ENCODE assay signal across 8 mouse cellular contexts in the genomic region with DNA sequence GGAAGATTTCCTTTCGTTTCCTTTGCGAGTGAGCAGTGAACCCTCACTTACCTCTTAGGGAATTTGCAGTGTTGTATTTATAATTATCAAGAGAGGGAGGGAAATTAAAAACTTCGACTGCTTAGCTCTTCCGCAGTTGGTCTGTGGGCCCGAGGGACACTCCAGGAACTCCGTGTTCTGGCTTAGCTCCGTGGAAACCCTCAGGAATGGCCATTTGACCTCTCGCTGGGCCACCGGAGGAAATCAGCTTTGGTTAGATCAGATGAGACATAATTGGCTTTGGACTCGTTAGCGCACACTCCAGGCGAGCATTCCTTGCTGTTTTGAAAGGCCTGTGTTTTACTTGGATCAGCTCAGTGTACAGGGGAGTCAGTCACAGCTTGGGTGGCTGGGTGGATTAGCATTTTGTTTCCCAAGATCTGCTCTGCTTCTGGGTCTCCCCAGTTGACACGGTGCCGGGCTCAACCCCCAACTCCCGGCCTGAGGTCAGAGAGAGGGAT.
A peak's percentile ranks its signal among the peaks of the same experiment; 100 is the strongest.
DNase-seq lines count a peak whose midpoint lies in the region; ATAC-seq lines count a peak whose summit lies in the region.

No protein-coding gene starts in this region.

- H3K9me3 ChIP-seq in hindbrain, embryonic 16.5 days (ENCODE audit: control insufficient read depth, low read length): no peaks in the 10 kb centered on the region
- no peaks in the 10 kb centered on the region for H3K9me3 ChIP-seq in limb, embryonic 15.5 days
- no peaks in the 10 kb centered on the region for H3K9me3 ChIP-seq in neural tube, embryonic 14.5 days (ENCODE audit: control insufficient read depth, low read length)

- ATAC-seq in hindbrain, embryonic 16.5 days: peak; percentile 62
- ATAC-seq in limb, embryonic 15.5 days (ENCODE audit: insufficient number of reproducible peaks, low FRiP score, low TSS enrichment, low read depth): no peak; the same call in 1 of the 2 replicates
- ATAC-seq in neural tube, embryonic 14.5 days (ENCODE audit: low read depth): peak; percentile 22; the same call in 1 of the 2 replicates
- ATAC-seq in monocyte, adult 5-6 weeks (replicated peaks; ENCODE audit: insufficient number of reproducible peaks, low FRiP score, low TSS enrichment, poor library complexity, severe bottlenecking): no peak

- intact Hi-C loops in gastrocnemius, postnatal 14 days (cut with DNase I; ENCODE audit: low total_unique reads): loop anchor here (2.0 kb wide), 1 partner anchor 196 kb away; no protein-coding TSS in a partner anchor

- DNase-seq in adrenal gland, adult 2 months: peak; percentile 10
- no peak for DNase-seq in adrenal gland, postnatal 25 days
- DNase-seq in adrenal gland, postnatal 14 days: peak; percentile 38
- DNase-seq in gastrocnemius, postnatal 14 days: peak; percentile 16

- H3K27ac ChIP-seq in hindbrain, embryonic 16.5 days (ENCODE audit: low read depth, low read length): no peak overlapping the region
- H3K27ac ChIP-seq in limb, embryonic 15.5 days: no peak overlapping the region
- no peak overlapping the region for H3K27ac ChIP-seq in neural tube, embryonic 14.5 days (ENCODE audit: low read depth, low read length)

- peaks cover 5% of the 10 kb centered on the region; the same call in 1 of the 2 replicates for H3K4me1 ChIP-seq in hindbrain, embryonic 16.5 days (ENCODE audit: control insufficient read depth, insufficient read depth, low read depth, low read length)
- H3K4me1 ChIP-seq in limb, embryonic 15.5 days: peaks cover 4% of the 10 kb centered on the region; the same call in 1 of the 2 replicates
- no peaks in the 10 kb centered on the region for H3K4me1 ChIP-seq in neural tube, embryonic 14.5 days (ENCODE audit: control insufficient read depth, insufficient read depth, low read length)

- H3K4me2 ChIP-seq in hindbrain, embryonic 16.5 days (ENCODE audit: low read length): peak overlapping the region; percentile 60
- peak overlapping the region; percentile 44 for H3K4me2 ChIP-seq in limb, embryonic 15.5 days
- peak overlapping the region; percentile 29; the same call in 1 of the 2 replicates for H3K4me2 ChIP-seq in neural tube, embryonic 14.5 days (ENCODE audit: low read depth, low read length)

- H3K36me3 ChIP-seq in hindbrain, embryonic 16.5 days (ENCODE audit: control insufficient read depth, insufficient read depth, low read length): no peaks in the 10 kb centered on the region
- H3K36me3 ChIP-seq in limb, embryonic 15.5 days: no peaks in the 10 kb centered on the region
- no peaks in the 10 kb centered on the region for H3K36me3 ChIP-seq in neural tube, embryonic 14.5 days (ENCODE audit: control insufficient read depth, insufficient read depth, low read length)

- H3K4me3 ChIP-seq in hindbrain, embryonic 16.5 days (ENCODE audit: low read length): peak overlapping the region; percentile 29
- peak overlapping the region; percentile 20 for H3K4me3 ChIP-seq in limb, embryonic 15.5 days
- 0 out of 2 replicates have a peak overlapping the region, but pooled peaks have one; percentile 8 for H3K4me3 ChIP-seq in neural tube, embryonic 14.5 days (ENCODE audit: low read depth, low read length)

- H3K27me3 ChIP-seq in hindbrain, embryonic 16.5 days (replicated peaks; ENCODE audit: control insufficient read depth, insufficient read depth, low read length): no peaks in the 10 kb centered on the region
- peaks cover 7% of the 10 kb centered on the region; the same call in 1 of the 2 replicates for H3K27me3 ChIP-seq in limb, embryonic 15.5 days
- H3K27me3 ChIP-seq in neural tube, embryonic 14.5 days (ENCODE audit: control insufficient read depth, insufficient read depth, low read length): no peaks in the 10 kb centered on the region

- WGBS in hindbrain, embryonic 16.5 days: 19% methylated on average over 15 of the region's 15 CpGs
- WGBS in limb, embryonic 15.5 days: 25% methylated on average over 15 of the region's 15 CpGs
- WGBS in neural tube, embryonic 14.5 days: 42% methylated on average over 15 of the region's 15 CpGs

- H3K9ac ChIP-seq in hindbrain, embryonic 16.5 days (ENCODE audit: low read depth, low read length): peak overlapping the region; percentile 48; the same call in 1 of the 2 replicates
- no peak overlapping the region for H3K9ac ChIP-seq in limb, embryonic 15.5 days
- H3K9ac ChIP-seq in neural tube, embryonic 14.5 days (replicated peaks; ENCODE audit: low read depth, low read length): no peak overlapping the region

Comparison
In these comparisons a context has a peak if more than half of its experiments do, and no peak if none do; other contexts are left out.
1. ATAC-seq: peak in hindbrain, embryonic 16.5 days (single experiment) and neural tube, embryonic 14.5 days (single experiment); none in limb, embryonic 15.5 days (single experiment) and monocyte, adult 5-6 weeks (single experiment).
2. Peak in every context shown above with its lines, with median percentiles within 50 percentile points of each other: H3K4me2 ChIP-seq and H3K4me3 ChIP-seq.